Mouse (Mus musculus) regulatory T cell (primary cell): ENCODE measurements at regions not wholly inside any gene's neighbourhood (a gene's known extent, or its start where the extent isn't known, plus 50 kb on each side); places are given as distances from the start of the nearest gene placed in this dataset.

Experiments used
- in situ Hi-C: fragments of 300-600 bp; cut with MboI, MseI; formaldehyde crosslinking; loops from one replicate; pipeline ENCODE4 v1.15.1; 2025; ENCODE audit warnings: high pct_unique_total_duplicates

DNA sequence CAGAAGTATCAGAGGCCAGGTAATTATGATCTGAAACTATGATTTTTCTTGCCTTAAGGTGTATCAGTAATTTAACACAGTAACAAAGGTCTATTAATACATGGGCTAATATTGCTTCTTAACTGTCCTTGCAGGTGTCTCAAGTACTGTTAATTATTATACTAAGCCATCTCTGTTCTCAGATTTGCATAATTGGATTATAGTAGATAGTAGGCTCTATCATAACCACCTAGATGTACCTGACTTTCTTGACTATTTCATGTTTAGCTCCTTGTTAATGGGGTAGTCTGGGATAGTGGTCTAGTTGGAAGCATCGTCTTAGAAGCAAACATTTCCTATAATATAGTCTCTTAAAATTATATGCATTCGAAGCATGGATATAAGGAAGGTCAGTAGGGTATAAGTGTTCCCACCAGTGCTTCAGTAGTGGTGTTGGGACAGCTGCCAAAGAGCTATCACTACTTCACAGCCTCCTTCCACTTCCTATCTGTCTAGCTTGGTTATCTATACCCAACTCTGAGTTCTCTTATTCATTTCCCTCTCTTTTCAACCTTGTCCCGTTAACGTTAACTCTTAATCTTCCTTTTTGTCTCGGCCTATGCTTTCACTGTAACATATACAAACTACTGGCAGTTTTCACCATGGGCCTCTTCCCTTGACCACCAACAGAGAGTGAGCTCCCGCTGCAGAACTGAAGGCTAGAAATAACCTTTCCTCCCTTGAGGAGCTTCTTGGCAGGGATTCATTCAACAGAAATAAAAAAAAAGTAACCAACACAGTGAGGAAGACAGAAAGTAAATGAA is 630.9 kb upstream of the Lcorl start:
- in situ Hi-C loops, result no loop called here

GRCm38 (mm10) chr5:46486740-46487326 is 629.4 kb upstream of the Lcorl start:
- in situ Hi-C loops, result no loop called here

GRCm38 (mm10) chr5:46456356-46456755 is 598.9 kb upstream of the Lcorl start:
- in situ Hi-C loops, result no loop called here

DNA sequence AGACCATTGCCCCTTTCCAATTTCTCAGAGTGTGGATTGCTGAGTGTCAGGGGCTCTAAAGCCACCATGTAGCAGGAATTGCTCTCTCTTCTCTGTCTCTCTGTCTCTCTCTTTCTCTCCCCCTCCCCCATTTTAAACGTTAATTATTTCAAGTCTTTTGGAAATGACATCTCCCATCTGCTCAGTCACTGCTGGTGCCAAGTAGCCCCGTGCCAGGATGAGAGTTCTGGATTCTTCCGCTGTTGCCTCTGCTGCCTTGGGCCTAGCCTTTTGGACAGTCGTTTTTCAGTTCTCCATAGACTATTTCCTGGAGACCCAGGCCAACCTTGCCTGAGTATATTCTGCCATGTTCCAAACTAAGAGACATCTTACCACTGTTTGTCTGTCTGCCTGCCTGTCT is 590.9 kb upstream of the Lcorl start:
- in situ Hi-C loops, result loop anchor here (25.0 kb wide), 1 partner anchor 814 kb away; no protein-coding TSS in a partner anchor

- in situ Hi-C loops, result loop anchor here (25.0 kb wide), 1 partner anchor 816 kb away; no protein-coding TSS in a partner anchor
Observed at GRCm38 (mm10) chr5:46445844-46446243, 588.4 kb upstream of the Lcorl start.

DNA sequence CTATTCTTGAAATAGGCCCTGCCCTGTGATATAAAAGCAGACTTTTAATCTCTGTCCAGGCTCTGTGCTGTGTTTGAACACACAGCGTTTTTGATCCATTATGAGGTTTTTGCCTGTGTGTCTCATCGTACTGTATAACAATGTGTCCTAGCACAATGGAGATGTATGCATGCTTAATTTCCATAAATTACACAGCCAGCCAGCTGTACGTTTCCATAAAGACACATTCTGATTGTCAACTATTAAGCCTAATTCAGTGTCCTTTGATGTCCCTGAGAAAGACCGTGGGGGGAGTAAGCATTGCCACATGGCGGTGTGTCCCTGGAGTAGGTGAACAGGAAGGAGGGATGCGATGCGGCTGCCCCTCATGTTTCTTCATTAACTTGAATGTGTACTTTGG is 587.7 kb upstream of the Lcorl start:
- in situ Hi-C loops, result loop anchor here (25.0 kb wide), 1 partner anchor 817 kb away; no protein-coding TSS in a partner anchor

- in situ Hi-C loops, result loop anchor here (25.0 kb wide), 1 partner anchor 818 kb away; no protein-coding TSS in a partner anchor
Observed at GRCm38 (mm10) chr5:46443805-46444340, 586.5 kb upstream of the Lcorl start.

DNA sequence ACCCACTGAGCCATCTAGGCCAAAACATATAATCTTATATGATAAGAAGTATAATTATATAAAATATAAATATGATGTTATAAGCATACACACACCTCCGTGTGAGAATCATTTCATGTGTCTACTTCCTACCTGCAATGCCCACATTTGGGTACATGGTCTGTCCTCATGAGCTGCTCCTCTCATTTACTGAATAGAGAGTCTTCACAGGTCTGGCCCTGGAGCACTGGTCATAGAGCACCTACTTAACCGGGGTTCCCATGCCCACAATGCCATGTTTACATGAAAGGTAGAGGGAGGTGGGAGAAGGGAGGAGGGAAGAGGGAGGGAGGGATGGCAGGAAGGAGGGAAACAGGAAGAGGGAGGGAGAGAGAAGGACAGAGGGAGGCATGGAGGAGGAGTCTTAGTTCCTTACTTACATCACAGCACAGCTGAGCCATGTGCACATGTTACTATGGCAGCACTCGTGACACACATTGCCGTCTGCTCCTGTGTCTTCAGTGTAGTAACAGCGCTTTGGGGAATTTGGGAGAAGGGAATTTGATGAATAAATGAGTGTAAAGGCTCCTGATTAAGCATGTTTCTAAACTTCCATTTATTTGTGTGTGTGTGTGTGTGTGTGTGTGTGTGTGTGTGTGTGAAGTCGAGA is 585.3 kb upstream of the Lcorl start:
- in situ Hi-C loops, result loop anchor here (25.0 kb wide), 1 partner anchor 820 kb away; no protein-coding TSS in a partner anchor

- in situ Hi-C loops, result loop anchor here (25.0 kb wide), 1 partner anchor 821 kb away; no protein-coding TSS in a partner anchor
Observed at GRCm38 (mm10) chr5:46441716-46442115, 584.3 kb upstream of the Lcorl start.

DNA sequence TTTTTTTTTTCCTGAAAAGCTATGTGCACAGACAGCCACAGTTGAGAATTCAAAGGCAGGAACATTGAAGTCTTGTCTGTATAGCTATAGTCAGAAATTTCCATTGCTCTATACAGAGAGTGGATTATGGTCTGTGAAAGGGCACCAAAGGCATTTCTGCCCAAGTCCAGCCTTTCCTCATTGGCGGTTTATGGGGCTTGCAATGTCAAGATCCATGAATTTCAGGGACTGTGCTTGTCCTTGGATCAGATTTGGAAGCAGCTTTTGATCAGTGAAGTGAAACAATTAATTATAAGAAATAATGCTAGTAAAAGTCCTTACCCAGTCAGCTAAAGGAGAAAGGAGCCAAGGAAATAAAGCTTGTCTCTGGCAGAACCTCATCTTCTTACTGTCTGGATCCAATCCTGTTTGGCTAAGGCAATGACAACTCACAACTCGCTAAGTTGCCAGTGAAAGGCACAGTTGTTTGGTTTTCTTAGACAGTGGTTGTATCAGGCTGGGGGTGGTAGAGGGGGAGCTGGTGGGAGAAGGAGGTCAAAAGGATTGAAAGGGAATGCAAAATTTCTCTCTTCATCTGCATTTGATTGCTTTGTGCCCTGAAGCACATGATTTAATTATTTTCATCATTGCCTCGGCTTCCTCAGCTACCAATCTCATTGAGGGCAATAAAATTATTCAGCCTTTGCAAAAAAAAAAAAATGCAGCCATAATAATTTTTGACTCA is 574.4 kb upstream of the Lcorl start:
- in situ Hi-C loops, result loop anchor here (25.0 kb wide), 1 partner anchor 830 kb away; no protein-coding TSS in a partner anchor

GRCm38 (mm10) chr5:46422738-46423137 is 565.3 kb upstream of the Lcorl start:
- in situ Hi-C loops, result no loop called here

DNA sequence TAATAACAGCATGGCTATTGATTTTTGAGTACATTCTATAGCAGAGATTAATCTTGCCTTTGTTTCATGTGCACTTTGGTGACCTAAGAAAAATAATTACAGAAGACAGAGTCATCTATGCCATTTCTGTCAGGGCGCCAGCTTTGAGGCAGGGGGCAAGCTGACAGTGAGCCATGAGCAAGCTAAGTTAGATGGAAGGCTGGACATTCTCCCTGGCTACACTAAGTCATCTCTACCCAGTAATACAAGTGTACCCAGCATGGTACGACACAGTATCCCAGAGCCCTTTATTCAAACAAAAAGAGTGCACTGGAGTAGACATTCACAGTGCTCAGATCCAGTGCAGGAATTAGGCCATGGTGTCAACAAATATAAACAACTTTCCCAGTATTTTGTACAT is 549.6 kb upstream of the Lcorl start:
- in situ Hi-C loops, result no loop called here

- in situ Hi-C loops, result no loop called here
Observed at GRCm38 (mm10) chr5:46406404-46406803, 549.0 kb upstream of the Lcorl start.

GRCm38 (mm10) chr5:46386591-46386990 is 529.2 kb upstream of the Lcorl start:
- in situ Hi-C loops, result loop anchor here (10.0 kb wide), 1 partner anchor 408 kb away; no protein-coding TSS in a partner anchor

DNA sequence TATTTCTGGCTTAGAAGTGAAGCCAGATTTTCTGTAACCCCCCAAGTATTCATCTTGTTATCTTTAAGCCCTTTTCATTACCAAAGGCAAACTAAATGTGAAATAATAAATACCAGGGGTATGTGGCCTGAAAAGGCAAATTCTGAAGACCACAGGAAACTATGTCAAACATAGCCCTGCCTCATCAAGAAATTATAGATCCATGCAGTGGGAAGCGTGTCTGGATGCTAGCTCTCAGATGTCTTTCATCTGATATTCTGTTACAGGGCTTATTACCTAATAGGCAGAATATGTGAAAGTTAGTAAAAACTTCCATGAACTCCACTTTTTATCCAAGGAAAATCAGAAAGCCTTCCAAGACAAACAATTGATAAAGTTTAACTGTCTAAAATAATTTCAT is 509.9 kb upstream of the Lcorl start:
- in situ Hi-C loops, result no loop called here

DNA sequence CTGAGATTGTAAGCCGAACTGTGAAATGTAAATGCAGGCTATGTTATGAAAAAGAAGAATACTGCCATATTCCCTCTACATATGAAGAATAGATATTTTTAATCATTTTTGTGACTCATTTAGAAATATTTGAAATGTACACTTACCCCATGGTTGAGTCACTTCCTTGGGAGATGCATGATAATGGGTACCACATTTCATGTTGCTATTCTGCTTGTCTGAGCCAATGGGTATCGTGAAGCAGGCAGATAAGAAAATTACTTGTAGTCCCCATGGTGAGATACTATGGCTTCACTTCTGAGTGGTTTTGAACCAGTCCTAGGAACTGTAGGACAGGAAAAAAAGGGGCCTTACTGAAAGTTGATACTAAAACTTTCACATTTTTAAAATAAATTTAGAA is 506.2 kb upstream of the Lcorl start:
- in situ Hi-C loops, result no loop called here

DNA sequence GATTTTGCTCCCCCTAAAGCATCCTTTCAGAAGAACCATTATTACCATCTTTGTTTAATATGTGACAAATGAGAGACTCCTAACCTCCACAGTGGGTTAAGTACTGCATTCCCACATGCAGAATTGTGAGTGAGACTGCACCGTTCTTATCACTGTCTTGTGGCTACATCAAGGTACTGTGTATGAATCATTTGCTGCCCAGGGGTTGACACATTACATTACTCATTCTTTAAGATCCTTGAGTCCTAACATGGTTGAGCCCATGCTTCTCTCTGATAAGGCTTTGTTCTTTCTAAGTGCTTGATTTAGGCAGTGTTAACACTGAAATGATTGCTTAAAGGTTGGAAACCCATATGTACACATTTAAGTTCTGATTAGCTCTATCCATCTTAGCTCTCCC is 504.2 kb upstream of the Lcorl start:
- in situ Hi-C loops, result no loop called here

DNA sequence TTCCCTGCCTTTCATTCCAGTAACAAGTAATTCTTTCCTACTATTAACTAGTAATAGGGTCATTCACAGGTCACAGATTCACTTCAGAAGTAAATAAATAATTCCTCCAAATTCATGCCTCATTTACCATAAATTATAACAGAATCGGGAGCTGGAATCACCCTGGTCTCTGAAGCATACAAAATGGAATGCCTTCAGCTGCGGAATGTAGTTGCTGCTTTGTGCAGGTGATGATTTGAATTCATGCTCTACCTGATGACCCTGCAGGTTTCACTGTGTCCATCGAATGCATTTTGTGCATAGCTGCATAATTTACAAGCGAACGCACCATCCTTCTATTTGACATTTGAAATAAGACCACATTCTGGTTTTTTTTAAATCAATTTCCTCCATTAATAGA is 491.0 kb upstream of the Lcorl start:
- in situ Hi-C loops, result loop anchor here (5.0 to 10.0 kb wide), 2 partner anchors 814 to 881 kb away; no protein-coding TSS in a partner anchor

- in situ Hi-C loops, result loop anchor here (5.0 to 10.0 kb wide), 2 partner anchors 813 to 880 kb away; no protein-coding TSS in a partner anchor
Observed at GRCm38 (mm10) chr5:46347368-46348083, 490.1 kb upstream of the Lcorl start.

- in situ Hi-C loops, result no loop called here
Observed at GRCm38 (mm10) chr5:46338461-46338860, 481.0 kb upstream of the Lcorl start.
